In the genomic region with DNA sequence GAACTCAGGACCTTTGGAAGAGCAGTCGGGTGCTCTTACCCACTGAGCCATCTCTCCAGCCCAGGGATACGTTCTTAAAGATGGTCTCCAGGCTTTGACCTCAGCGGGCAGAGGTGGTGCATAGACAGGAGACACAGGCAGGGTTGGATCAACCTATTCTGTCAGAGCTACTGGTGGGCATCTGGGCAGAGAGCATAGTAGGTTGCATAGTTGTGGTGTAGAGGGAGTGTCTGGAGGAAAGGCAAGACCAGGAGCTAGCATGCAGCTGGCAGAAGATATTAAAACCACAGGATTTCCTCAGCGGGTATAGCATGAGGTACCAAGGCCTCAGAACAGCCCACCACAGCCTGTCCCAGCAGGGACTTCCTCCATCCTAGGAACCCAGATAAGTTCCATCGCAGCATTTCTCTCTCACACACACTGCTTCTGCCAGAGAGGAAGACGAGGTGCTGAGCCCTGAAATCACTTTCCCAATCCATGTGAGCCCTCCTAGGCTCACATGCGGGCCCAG, we compare ENCODE assay signal across 8 mouse cellular contexts. TPM values are rescaled to one million over a fixed set of nuclear protein-coding genes. Genes with fewer than 3 reads are reported as not detected.
DNase-seq lines count a peak whose midpoint lies in the region; ATAC-seq and TF ChIP-seq lines count a peak whose summit lies in the region.

No protein-coding gene starts in this region.

- H3K4me2 ChIP-seq in forebrain, embryonic 16.5 days (ENCODE audit: low read length): no peak overlapping the region
- H3K4me2 ChIP-seq in liver, embryonic 11.5 days: no peak overlapping the region
- no peak overlapping the region for H3K4me2 ChIP-seq in neural tube, embryonic 13.5 days

- H3K9ac ChIP-seq in forebrain, embryonic 16.5 days (replicated peaks; ENCODE audit: low read depth, low read length): no peak overlapping the region
- H3K9ac ChIP-seq in liver, adult 2 months (ENCODE audit: low read depth, low read length): no peak overlapping the region
- no peak overlapping the region for H3K9ac ChIP-seq in liver, embryonic 11.5 days (ENCODE audit: low read depth, low read length)
- H3K9ac ChIP-seq in neural tube, embryonic 13.5 days: no peak overlapping the region

- peak overlapping the region; percentile 77 for H3K27ac ChIP-seq in forebrain, embryonic 10.5 days
- H3K27ac ChIP-seq in forebrain, embryonic 16.5 days (ENCODE audit: low read length): no peak overlapping the region
- peak overlapping the region; percentile 49 for H3K27ac ChIP-seq in liver, adult 2 months (replicated peaks; ENCODE audit: insufficient read depth, low read depth, low read length)
- H3K27ac ChIP-seq in liver, embryonic 11.5 days (ENCODE audit: low read depth, low read length): no peak overlapping the region
- peak overlapping the region; percentile 38; the same call in 1 of the 2 replicates for H3K27ac ChIP-seq in neural tube, embryonic 13.5 days (replicated peaks)

- H3K36me3 ChIP-seq in forebrain, embryonic 10.5 days (replicated peaks): 0 out of 2 replicates have a peak, but pooled peaks cover 8% of the 10 kb centered on the region
- H3K36me3 ChIP-seq in forebrain, embryonic 16.5 days (ENCODE audit: control insufficient read depth, insufficient read depth): no peaks in the 10 kb centered on the region
- H3K36me3 ChIP-seq in liver, adult 2 months (ENCODE audit: control insufficient read depth, insufficient read depth, low read length): no peaks in the 10 kb centered on the region
- H3K36me3 ChIP-seq in liver, embryonic 11.5 days (ENCODE audit: control insufficient read depth, insufficient read depth, low read length): no peaks in the 10 kb centered on the region
- no peaks in the 10 kb centered on the region for H3K36me3 ChIP-seq in neural tube, embryonic 13.5 days

- H3K27me3 ChIP-seq in forebrain, embryonic 10.5 days (ENCODE audit: poor library complexity, severe bottlenecking): peaks cover 23% of the 10 kb centered on the region
- H3K27me3 ChIP-seq in forebrain, embryonic 16.5 days (replicated peaks; ENCODE audit: control insufficient read depth, insufficient read depth, low read length): no peaks in the 10 kb centered on the region
- no peaks in the 10 kb centered on the region for H3K27me3 ChIP-seq in liver, adult 2 months (ENCODE audit: control insufficient read depth, insufficient read depth, low read length)
- peaks cover 7% of the 10 kb centered on the region for H3K27me3 ChIP-seq in liver, embryonic 11.5 days (replicated peaks; ENCODE audit: control insufficient read depth, insufficient read depth, low read length)
- H3K27me3 ChIP-seq in neural tube, embryonic 13.5 days: peaks cover 5% of the 10 kb centered on the region

- H3K4me1 ChIP-seq in forebrain, embryonic 10.5 days: peaks cover 83% of the 10 kb centered on the region
- peaks cover 25% of the 10 kb centered on the region for H3K4me1 ChIP-seq in forebrain, embryonic 16.5 days (replicated peaks; ENCODE audit: control insufficient read depth, insufficient read depth, low read length)
- H3K4me1 ChIP-seq in liver, adult 2 months (ENCODE audit: control insufficient read depth, insufficient read depth, low read length): peaks cover 5% of the 10 kb centered on the region; the same call in 1 of the 2 replicates
- peaks cover 40% of the 10 kb centered on the region for H3K4me1 ChIP-seq in liver, embryonic 11.5 days (replicated peaks; ENCODE audit: control insufficient read depth, insufficient read depth, low read length)
- H3K4me1 ChIP-seq in neural tube, embryonic 13.5 days (replicated peaks): peaks cover 70% of the 10 kb centered on the region

- ATAC-seq in forebrain, embryonic 16.5 days: no peak
- ATAC-seq in liver, embryonic 11.5 days (replicated peaks; ENCODE audit: low FRiP score): no peak
- peak; percentile 85 for ATAC-seq in granulocyte monocyte progenitor cell, adult 5-6 weeks (replicated peaks; ENCODE audit: poor library complexity, severe bottlenecking)
- ATAC-seq in neural tube, embryonic 13.5 days (ENCODE audit: low read depth): no peak

- no peak overlapping the region for H3K4me3 ChIP-seq in forebrain, embryonic 10.5 days
- no peak overlapping the region for H3K4me3 ChIP-seq in forebrain, embryonic 16.5 days (replicated peaks; ENCODE audit: low read length)
- H3K4me3 ChIP-seq in liver, adult 2 months (ENCODE audit: insufficient read depth, low read depth, low read length): no peak overlapping the region
- H3K4me3 ChIP-seq in liver, embryonic 11.5 days (ENCODE audit: low read depth, low read length): no peak overlapping the region
- no peak overlapping the region for H3K4me3 ChIP-seq in neural tube, embryonic 13.5 days

- no peaks in the 10 kb centered on the region for H3K9me3 ChIP-seq in forebrain, embryonic 10.5 days
- no peaks in the 10 kb centered on the region for H3K9me3 ChIP-seq in forebrain, embryonic 16.5 days (ENCODE audit: control insufficient read depth, low read length)
- no peaks in the 10 kb centered on the region for H3K9me3 ChIP-seq in liver, embryonic 11.5 days (ENCODE audit: control insufficient read depth, low read length)
- no peaks in the 10 kb centered on the region for H3K9me3 ChIP-seq in neural tube, embryonic 13.5 days

- no peak for TF ChIP-seq POLR2A in liver, adult 2 months (IDR thresholded peaks at IDR 0.05; ENCODE audit: extremely low read depth, insufficient read depth, low read length)

- H3K79me2 ChIP-seq in liver, adult 2 months (ENCODE audit: control insufficient read depth, insufficient read depth, low read length): no peaks in the 10 kb centered on the region

- WGBS in forebrain, embryonic 10.5 days: 87% methylated on average over 7 of the region's 7 CpGs
- WGBS in forebrain, embryonic 16.5 days: 90% methylated on average over 7 of the region's 7 CpGs
- WGBS in liver, adult 2 months: 78% methylated on average over 7 of the region's 7 CpGs
- WGBS in liver, embryonic 11.5 days: 48% methylated on average over 7 of the region's 7 CpGs
- WGBS in neural tube, embryonic 13.5 days: 87% methylated on average over 7 of the region's 7 CpGs

- no peak for TF ChIP-seq CTCF in liver, adult 2 months (IDR thresholded peaks at IDR 0.05; ENCODE audit: low read depth, low read length)

- no peak for DNase-seq in forebrain, embryonic 10.5 days (ENCODE audit: extremely low spot score, low spot score)
- no peak for DNase-seq in liver, adult 2 months (ENCODE audit: extremely low read depth, low read depth, low spot score)
- no peak for DNase-seq in liver, embryonic 11.5 days (ENCODE audit: low spot score)
- DNase-seq in c-Kit-positive CD71-positive TER-119-positive erythroid progenitor cells, embryonic 14.5 days (ENCODE audit: low spot score): no peak
- DNase-seq in right cerebral cortex, adult 18-20 months: no peak

RNA-seq across cellular contexts. Expression of gene Mrps23, which starts 39.9 kb away (rescaled TPM):
- 65.5 and 72.6 TPM in 2 replicates for polyA plus RNA-seq in forebrain, embryonic 10.5 days (2016; fragmentation: Nextera tagmentation; extraction: Ambion mirVana)
- polyA plus RNA-seq in forebrain, embryonic 16.5 days (2015; fragmentation: Nextera tagmentation; extraction: Ambion mirVana): 64.9 and 68.8 TPM in 2 replicates
- total RNA-seq in liver, adult 2 months (2014; rRNA removed): 21.6 and 24.2 TPM in 2 replicates
- 28.8 and 37.8 TPM in 2 replicates for polyA plus RNA-seq in liver, adult 2 months (2012; rRNA removed)
- polyA plus RNA-seq in liver, embryonic 11.5 days (2014; fragmentation: Nextera tagmentation; extraction: Ambion mirVana): 73.7 and 79.5 TPM in 2 replicates
- 69.0 and 88.8 TPM in 2 replicates for total RNA-seq in granulocyte monocyte progenitor cell, adult 5-6 weeks (2014; fragmentation: Nextera tagmentation)
- total RNA-seq in granulocyte monocyte progenitor cell, adult 5-6 weeks (2017): 54.9 and 57.7 TPM in 2 replicates
- polyA plus RNA-seq in neural tube, embryonic 13.5 days (2015; fragmentation: Nextera tagmentation; extraction: Ambion mirVana): 64.2 and 69.4 TPM in 2 replicates

Comparison
In these comparisons a context has a peak if more than half of its experiments do, and no peak if none do; other contexts are left out.
1. H3K27ac ChIP-seq: peak in forebrain, embryonic 10.5 days (single experiment), liver, adult 2 months (single experiment) and neural tube, embryonic 13.5 days (single experiment); none in forebrain, embryonic 16.5 days (single experiment) and liver, embryonic 11.5 days (single experiment).